Mouse (Mus musculus) E14TG2a.4 (cell line): ENCODE data around the gene Slc22a12.

Experiments used
- CTCF ChIP-seq: conservative IDR thresholded peaks from 2 replicates; pipeline ENCODE4 v1.5.1; 2014; ENCODE audit warnings: low read length
- NANOG ChIP-seq: IDR thresholded peaks from 2 replicates; pipeline ENCODE4 v1.6.1; 2014; ENCODE audit warnings: borderline replicate concordance, low read length, mixed read lengths

DNA sequence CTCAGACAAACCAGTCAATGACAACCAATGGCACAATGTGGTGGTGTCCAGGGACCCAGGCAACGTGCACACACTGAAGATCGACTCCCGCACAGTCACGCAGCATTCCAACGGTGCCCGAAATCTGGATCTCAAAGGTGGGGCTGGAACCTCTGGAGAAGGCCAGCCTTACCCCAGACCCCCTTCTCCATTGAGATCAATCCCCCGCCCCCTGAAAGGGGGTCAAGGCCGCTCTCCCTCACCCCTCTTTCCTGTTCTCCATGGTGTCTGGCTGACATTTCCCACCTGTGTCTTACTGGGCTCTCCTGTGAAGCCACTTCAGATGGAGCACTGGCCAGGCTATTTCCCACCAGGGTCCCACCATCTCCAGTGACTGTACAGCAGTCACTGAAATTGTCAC lies 51.3 kb downstream of the Slc22a12 start:
- TF ChIP-seq CTCF (no peak), NANOG (no peak)
